Mouse (Mus musculus) kidney, adult 9 months (tissue): ENCODE data around the gene Nr3c2.

Source experiments
- DNase-seq: peaks from one replicate; pipeline ENCODE4 v3.0.0; 2022

The Nr3c2 gene

DNA sequence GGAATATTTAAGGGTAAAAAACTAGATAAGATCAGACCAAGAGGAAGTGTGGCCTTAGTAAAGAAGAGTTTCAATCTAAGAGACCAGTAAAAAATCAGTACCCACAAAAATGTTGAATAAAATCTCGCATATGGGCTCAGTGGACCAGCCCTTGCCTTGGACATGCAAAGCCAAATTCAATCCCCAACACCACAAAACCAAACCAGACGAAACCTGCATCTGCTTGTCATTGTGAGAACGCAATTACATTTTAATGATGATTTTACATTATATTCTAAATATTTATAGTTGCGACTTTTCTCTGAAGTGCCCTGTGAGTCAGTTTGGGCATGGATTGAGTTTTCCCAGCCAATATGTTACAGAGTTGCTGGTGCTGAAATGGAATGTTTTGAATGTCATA is 183.4 kb downstream of the Nr3c2 start:
- DNase-seq: no peak

DNA sequence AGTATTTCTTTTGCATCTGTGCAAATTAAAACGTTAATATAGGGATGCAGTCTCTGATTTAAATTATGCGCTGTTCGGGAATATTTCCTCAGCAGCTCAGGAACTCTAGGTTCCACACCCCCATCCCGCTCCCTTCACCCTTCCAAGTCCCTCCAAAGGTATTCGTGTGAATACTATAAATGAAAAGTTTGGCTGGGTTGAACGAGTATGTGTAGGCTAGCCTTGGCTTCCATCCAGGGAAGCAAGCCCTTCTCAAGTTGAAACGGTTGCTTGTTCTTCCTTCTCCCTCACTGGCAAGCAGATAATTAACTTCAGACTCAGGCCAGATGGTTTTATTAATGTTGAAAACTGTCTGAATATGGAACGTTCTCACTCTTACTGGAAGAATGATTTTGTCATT is 186.8 kb downstream of the Nr3c2 start:
- no peak for DNase-seq

DNA sequence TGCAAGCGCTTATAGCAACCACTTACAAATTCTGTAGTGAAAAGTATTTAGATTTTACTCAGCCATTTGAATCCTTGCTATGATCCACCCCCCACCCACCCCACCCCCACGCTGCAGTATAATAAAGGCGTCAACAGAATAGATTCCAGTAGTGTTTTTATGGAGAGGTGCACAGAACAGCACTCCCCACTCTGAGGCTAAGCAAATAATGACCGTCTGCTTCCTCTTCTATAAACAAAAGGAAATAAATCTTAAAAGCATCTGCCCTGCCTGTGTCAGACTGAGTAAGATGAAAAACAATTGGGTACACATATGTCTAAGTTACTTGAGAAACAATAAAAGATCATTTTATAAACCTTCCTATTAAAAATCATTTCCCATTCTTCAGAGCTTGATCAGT is 197.5 kb downstream of the Nr3c2 start:
- no peak for DNase-seq

DNA sequence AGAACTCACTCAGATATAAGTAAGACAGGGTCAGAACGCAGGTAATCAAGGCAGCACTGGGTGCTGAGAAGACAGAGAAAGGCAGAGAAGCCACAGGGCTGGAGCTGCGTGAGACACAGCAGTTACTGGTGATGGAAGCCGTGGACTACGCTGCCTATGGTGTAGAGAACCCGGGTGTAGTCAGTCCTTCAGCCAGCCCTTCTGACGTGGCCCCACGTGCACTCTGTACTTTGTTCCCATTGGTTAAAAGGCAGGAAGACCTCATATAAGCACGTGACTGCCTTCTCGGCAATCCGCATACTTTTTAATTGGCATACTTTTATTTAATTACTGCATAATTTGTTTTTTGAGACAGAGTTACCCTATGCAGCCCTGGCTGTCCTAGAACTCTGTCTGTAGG is 198.9 kb downstream of the Nr3c2 start:
- no peak for DNase-seq

DNA sequence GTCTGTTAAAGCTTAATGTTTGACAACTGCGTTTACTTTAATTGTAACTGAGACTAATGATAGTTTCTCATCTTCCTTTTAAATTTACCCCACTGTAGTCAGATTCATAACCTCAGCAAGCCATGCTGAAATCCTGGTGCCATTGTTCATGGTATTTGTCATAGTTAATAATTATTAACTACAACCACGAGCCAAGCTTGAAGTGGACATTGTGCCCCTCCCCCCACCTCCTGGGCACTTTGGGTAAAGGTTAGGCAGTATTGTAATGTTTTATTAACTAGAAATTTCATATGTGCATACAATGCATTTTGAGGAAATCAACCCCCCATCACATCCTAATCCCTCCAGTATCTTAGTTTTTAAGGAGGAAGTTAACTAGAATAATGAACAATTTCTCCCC is 201.1 kb downstream of the Nr3c2 start:
- DNase-seq: peak; percentile 84

DNA sequence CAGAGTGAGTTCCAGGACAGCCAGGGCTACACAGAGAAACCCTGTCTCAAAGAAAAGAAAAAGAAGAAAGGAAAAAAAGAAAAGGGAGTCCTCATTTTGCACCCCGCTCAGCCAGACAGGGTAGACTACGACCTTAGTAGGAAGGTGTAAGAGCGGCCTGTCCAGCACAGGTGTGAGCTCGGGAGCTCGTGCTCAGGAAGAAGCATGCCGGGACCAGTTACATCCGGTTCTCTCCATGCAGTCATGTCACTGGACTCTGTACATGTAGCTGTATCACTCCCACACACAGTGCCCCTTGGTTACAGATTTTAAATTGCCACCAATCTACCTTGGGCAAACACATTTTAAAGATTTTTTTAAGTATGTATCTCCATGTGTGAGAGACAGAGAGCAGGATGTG is 203.6 kb downstream of the Nr3c2 start:
- DNase-seq: no peak

DNA sequence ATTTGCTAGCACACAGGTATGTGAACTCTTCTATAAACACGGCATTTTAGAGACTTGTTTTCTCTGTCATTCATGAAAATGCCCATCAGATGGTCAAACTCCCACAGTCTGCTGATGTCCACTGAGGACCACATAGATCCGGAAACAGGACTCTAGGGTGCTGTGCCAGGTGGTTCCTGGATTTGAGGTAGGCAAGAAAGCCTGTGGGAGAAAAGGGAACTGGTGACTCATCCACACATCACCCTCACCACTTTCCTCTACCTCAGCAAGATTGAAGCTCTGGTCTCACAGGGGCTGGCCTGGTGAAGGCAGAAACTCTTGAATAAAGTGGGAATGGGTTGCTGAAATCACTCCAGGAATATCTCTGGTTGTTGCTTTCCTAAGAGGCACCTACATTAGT is 213.5 kb downstream of the Nr3c2 start:
- no peak for DNase-seq

DNA sequence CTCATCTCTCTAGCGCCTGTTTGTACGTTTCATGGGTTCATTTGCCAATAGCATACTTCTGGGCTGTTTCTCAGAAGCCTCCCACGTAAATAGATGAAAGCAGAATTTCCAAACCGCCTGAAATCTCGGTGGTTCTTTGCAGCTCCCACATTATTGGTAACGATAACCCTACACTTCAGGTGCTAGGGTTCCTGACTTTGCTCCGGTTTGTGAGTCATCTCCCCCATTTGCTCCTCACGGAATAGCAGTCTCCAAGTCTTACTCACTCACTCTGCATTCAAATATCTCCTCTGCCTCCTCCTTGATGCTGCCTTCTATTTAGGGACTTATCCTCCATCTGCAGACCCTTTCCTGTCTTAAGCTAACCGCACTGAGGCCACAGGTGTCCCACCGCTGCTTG is 215.5 kb downstream of the Nr3c2 start:
- DNase-seq: no peak

DNA sequence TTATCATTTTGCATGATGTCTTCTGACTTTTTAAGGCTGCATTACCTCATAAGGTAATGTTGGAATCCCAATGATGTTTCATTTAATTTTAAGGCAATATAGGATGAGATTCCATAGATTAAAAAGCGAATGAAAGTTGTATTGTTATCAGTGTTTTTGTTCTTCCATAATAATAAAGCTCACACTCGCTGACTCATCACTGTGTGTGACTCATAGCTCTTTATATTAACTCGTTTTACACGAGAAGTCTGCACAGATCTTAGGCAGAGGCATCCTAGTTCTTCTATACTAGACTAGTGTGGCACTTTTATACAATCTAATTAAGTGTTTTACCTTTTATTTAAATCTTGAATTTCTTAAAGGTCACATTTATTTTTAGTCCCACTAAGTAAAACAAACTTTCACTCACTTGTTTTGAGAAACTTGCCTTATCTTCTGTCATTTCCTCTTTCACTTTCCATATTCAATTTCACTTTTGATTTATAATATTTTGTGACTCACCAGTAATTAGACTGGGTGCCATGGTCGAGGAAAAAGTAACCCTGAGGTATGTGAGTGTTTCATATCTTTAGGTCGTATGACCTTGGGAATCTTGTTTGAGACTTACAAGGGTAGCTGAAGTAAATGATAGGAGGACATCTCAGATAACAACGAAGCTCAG is 217.3 kb downstream of the Nr3c2 start:
- no peak for DNase-seq

DNA sequence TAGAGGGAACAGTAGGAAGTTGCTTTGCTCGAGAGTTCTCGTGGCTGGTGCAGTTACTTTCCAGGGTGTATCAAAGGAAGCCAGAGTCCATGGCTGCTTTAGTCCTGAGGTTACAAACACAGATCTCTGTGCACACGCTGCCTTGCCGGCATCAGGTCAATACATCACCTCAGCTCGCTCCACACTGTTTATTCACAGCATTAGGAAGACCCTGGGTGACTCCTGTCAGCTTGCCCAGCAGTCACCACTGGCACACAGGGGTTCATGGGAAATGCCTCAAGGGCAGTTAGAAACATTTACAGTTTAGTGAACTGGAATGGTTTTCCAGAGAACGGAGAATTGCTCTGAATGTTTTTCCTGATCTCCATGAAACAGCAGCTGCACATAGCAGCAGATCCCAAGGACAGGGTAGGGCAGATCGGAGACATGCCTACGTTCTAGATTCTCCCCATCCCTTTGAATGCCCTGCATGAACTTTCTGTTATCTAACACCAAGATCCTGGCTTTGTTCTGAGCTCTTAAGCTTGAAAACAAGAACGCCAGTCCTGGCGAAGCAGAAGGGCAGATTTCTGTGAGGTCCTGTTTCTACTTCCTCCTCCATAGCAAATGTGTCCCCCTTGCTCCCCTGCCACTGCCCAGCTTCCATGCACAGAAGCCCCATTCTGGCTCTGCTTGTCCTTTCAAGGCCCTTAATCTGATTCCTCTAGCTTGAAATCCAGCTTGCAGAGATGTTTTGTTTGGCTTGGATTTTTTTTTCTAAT is 221.7 kb downstream of the Nr3c2 start:
- peak; percentile 78 for DNase-seq

DNA sequence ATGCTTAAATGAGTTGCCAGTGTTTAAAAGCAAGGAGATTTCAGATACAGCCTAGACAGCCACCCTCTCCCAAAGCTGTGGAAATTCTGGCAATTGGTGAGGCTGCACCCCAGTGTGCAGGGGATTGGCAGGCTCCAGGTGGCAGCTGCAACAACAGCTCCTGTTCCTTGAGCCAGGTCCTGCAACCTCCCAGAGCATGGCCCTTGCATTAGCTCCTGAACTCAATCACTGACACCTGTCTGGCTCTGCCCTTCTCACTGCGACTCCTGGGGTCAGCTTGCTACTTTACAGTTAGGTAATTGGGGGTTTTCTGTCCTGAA is 222.3 kb downstream of the Nr3c2 start:
- DNase-seq: no peak

DNA sequence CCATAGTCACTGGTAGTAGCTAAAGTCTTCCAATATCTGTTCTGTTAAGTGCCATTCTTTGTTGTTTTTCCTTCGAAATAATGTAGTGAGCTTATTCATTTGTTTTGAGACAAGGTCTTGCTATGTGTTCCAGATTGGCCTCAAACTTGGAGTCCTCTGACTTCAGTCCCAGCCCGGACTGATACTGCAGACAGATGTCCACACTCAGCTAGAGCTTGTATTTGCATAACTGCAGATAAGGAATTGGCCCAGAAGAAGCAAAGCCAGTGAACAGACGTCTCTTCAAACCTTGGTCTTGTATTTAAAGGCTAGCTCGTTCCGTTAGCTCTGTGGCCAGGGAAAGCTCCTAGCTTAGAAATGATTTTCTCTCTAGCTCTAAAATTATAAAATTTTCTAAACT is 223.1 kb downstream of the Nr3c2 start:
- DNase-seq: no peak

DNA sequence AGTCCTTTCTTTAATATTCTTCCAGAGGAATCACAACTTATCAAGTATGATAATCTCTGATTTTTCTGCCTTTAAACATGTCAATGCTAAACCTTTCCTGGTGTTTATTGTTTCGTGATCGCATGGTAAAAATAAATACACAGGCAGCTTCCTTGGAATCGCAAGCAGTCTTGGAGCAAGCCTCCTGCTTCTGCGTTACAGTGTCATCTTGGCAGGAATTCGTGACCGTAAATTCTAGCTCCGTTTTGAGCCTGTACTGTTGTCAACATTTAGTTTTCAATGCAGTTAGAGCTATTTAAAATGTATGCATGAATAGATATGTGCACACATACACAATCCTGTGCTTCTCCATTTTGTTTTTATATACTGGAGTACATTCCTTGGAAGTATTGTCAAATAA is 226.5 kb downstream of the Nr3c2 start:
- no peak for DNase-seq

DNA sequence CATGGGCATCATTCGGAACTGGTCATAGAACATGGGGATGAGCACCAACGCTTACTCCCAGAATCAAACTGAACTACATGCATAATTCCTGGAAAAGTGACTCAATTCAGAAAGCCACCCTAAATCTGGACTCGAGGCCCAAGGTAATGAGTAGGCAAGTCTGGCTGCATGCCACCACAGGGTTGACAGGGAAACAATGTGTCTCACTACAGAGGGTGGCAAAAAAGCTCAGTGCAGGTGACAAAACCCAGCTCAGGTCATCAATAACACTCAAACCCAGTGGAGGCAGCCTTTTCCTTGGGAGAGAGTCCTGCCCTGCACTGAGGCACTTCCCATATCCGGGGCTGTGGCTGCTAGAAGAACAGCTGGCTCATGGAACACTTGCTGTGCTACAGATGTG is 228.8 kb downstream of the Nr3c2 start:
- no peak for DNase-seq

DNA sequence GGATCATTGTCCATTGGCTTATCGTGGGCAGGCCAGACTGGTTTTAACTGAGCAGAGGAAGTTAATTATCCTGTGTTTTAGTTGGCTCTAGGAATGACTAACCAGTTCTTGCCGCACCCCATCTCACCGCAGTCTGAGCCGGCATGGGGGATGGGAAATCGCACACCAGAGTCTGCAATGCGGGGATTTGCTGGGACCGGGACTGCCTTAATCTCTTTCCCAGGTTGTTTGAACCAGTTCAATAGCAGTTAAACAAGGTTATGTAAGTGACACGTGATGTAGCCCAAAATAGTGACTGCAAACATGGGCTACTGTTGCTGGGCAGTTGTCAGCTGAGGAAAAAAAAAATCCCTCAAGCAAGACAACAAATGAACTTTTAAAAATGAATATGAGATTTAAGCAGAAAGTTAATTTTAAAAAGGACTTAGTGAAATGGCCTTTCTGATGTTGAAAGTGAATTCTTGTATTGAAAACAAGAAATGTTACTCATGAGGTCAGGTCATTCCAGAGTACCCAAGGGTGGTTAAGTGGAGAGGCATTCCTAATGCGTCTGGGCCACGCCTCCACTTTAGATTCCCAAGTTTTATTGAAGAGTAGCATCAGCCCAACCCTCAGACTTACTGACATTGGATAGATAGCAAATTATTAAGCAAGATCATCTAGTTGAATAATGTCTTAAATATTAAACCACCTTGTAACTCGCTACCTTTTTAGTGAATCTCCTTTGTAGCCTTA is 233.8 kb downstream of the Nr3c2 start:
- peak; percentile 96 for DNase-seq

DNA sequence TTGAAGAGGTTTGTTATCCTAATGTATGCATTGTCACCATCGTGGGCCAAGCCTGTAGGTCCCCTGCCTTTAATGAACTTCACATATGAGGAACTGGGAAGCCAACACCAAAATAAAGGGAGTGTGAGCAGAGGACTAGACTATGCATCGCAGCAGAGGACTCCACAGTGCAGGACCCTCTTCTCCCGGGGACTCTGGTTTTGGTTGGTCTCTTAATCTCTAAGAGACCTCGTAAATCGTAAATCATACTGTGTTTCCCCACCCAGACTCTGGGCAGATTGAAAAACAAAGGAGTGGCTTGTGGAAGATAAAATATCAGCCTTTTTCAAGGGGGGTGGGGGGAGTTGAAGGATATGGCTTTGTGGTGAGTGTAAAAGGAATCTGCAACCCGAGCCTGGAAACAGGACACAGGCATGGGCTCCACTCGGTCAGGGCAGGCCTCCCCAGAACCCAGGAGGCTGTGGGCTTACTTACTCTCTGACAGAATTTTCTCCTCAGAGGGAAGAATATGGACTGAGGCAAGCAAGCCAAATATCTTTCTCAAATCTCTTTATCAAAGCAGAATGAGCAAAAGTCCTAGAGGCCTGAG is 234.6 kb downstream of the Nr3c2 start:
- DNase-seq: no peak

DNA sequence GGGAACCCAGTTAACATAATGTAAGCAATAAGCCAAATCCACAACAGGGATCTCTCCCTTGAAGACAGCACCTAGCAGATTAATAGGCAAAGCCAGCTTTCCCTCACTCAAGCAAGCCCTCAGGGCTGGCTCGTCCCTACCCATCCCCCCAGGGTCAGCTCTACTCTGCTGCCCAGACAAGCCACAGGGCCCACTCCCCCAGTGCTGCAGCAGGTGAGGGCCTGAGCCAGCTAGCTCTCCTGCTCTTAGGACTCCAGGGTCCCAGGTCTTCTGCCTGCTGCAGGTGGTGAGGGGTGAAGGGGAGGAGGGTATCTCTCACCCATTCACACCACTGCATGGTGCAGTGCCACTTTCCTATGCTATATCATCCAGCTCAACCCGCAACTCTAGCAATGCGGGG is 246.0 kb downstream of the Nr3c2 start:
- DNase-seq: no peak

DNA sequence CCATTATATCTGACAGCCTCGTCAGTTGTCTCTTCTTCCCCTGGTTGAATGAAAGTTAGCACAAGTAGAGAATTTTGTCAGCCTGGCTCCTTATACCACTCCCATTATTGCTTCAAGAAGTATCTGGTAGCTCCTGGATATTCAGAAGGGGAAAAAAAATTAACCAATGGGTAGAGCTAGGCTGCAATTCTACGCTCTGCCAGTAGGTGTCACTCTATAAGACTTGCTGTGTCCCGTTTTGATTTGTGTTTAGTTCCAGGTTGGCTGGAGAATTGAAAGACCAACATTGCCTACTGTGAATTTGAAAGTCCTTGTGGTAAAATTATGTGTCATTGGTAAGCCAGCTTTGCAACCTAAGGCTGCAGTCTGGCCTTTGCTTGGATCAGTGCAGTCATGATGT is 255.3 kb downstream of the Nr3c2 start:
- peak; percentile 40 for DNase-seq

DNA sequence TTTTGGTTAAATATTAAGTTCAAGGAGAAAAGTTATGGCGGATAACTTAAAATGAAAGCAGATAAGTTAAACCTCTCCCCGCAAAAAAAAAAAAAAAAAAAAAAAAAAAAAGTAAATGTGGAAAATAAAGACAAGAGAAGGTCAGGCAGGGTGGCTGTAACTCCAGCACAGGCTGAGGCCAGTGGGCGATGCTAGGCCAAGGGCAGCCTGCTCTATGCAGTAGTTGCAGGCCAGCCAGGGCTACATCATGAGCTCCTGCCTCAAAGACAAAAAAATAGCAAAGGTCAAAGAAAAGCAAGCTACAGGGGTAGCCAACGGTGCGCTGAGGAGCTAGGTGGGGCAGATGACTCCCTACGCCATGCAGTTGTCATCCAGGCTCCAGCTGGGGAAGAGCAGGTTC is 270.1 kb downstream of the Nr3c2 start:
- DNase-seq: no peak

DNA sequence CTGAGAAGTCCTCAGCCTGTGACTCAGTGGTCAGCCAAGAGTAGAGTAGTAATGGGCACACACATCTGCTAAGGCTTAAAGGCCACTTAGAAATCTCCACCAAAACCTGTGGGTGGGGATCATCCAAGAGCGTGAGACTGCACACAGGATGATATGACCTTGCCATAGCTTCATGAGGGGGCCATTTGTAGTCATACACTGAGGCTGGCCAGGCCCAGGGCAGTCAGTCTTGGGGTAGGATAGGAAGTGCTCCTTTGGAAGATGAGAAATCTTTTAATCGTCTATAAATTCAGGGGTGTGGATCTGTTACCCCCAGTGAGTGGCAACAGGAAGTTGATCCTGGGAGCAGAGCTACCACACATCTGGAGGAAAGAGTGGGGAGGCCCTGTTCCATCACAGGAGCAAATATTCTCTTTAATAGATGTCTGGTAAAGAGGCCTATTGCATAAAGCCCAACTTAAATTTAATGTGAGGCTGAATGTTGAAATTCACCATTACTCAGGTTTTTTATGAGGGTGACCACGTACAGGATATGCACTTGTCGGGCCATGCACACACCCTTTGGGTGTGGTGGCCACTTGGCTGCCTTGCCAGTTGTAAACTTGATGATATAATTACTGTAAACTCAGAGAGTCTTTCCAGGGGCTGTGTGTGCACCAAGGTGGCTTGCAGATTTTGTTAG is 270.7 kb downstream of the Nr3c2 start:
- DNase-seq: no peak

DNA sequence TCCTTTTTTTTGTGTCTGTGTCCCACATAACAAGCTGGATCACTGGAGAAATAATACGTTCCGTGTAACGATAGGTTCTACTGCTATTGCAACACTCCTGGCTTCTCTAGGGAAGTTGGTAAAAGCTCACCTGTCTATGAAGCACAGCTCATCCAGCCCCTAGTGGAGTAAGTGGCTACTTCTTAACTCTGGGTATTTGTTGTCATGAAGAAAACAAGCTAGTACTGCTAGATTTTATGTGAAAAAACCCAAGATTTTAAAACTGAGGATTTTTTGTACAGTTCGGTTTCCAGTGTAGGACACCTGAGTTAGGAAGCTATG is 271.2 kb downstream of the Nr3c2 start:
- DNase-seq: no peak

DNA sequence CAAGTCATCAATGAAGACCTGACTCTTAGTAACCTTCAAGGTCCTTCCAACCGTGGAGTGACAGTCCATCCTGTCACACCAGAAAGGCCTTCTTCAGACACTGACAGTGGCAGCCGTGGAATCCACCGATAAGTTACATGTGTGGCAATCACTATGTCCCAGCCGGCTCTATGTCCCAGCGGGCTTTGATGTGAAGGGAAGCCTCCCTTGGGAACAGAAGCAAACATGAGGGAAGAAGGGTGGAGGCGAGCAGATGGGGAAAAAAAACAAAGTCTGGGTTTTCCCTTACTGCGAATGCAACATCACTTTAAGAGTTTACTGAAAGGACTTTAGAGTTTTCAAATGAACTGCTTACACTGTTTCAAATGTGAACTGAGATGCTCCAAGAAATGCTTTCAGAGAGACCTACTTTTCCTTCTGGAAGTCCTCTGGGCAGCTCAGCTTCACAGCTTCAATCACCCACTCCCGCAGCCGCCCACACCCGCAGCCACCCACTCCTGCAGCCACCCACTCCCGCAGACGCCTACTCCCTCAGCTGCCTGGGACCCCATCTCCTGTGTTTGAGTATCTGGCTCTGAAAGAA is 273.9 kb downstream of the Nr3c2 start:
- no peak for DNase-seq

DNA sequence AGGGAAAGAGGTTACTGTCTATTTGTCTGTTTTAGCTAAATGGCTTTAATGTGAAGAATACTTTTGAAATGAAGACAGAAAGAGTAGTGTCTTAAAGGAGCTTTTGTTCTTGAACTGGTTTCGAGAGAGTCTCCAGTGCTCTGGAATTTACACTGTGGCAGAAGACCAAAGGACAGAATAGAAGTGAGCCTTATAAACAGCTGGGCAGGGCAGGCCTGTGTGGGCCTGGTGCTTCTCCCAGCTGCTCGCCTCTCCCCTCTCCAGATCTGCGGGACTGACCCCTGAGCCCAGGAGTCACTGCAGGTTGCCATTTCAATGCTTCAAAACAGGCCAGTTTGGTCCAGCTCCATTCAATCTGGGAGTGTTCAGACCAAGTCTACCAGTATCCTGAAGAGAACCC is 274.5 kb downstream of the Nr3c2 start:
- DNase-seq: no peak
